Mouse (Mus musculus): ENCODE measurements around the gene Pet117. TPM values are rescaled to one million over a fixed set of nuclear protein-coding genes. Genes with fewer than 3 reads are reported as not detected.
A peak's percentile ranks its signal among the peaks of the same experiment; 100 is the strongest.

The Pet117 gene
- 1.3 and 1.7 TPM in 2 replicates for polyA plus RNA-seq (2015; fragmentation: Nextera tagmentation; extraction: Ambion mirVana)

DNA sequence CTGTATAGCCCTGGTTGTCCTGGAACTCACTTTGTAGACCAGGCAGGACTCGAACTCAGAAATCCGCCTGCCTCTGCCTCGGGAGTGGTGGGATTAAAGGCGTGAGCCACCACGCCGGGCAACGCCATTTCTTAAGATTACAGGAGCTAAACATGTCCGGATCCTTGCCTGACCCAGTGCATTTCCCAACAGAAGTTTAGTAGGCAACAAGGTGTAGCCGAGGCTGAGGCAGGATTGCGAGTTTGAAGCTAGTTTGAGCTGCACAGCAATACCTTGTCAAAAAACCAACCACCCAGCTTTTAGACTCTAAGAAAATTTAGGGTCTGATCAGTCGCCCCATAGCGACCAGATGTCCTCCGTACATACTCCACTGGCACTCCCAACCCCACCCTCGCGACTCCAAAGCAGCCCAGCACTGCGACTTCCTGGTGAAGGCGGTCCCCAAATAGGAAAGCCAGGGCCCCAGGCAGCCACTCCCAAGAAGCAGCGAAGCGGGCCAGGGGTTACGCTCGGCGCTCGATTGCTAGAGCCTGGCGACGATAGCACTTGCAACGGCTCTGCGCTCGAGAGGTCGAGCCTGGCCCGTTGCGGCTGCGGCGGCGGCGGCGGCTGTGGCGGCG lies at the start of gene Pet117, which contains the start of gene Kat14:
Gene Pet117 (plus strand): TSS at position 597 of the 620 bp plus-strand sequence.
Gene Kat14 (plus strand): TSS at position 584 of the 620 bp plus-strand sequence.
- Histone ChIP-seq H3K27me3 (no peaks in the 10 kb centered on the region), H3K4me1 (replicated peaks) (peaks cover 28% of the 10 kb centered on the region), H3K4me3 (replicated peaks) (peak within 1 kb of the TSS; percentile 91), H3K9ac (peak within 1 kb of the TSS; percentile 78), H3K9me3 (replicated peaks) (no peaks in the 10 kb centered on the region), H3K36me3 (replicated peaks) (peaks cover 6% of the 10 kb centered on the region), H3K27ac (replicated peaks) (peak within 1 kb of the TSS; percentile 91), H3K4me2 (peak within 1 kb of the TSS; percentile 85)
- WGBS (ENCODE audit: insufficient replicate concordance): 4% methylated on average over 38 of the region's 38 CpGs
- peak; percentile 96 for ATAC-seq (ENCODE audit: insufficient read depth)

DNA sequence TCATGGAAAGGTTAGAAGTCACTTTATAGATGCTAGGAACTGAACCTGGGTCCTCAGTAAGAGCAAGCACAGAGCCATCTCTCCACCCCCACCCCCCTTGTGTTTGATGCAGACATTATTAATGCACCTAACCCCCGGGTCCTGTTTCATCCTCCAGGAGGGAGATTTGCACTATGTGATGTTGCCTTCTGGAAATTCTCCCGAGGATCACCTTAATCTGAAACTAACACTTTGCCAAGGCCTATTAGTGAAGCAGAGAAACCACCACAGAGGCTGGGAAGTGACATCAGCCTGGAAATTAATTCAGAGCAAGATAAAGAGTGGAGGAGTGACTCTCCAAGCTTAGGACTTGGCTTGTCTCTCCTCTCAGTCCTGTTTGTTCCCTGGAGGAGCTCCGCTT lies 44.6 kb upstream of the Pet117 start:
- no peak overlapping the region for H3K4me2 ChIP-seq
- H3K9ac ChIP-seq: no peak overlapping the region
- H3K27ac ChIP-seq (replicated peaks): no peak overlapping the region
- H3K4me3 ChIP-seq (replicated peaks): no peak overlapping the region
- 65% methylated on average over 3 of the region's 3 CpGs for WGBS (ENCODE audit: insufficient replicate concordance)
- no peaks in the 10 kb centered on the region for H3K36me3 ChIP-seq (replicated peaks)
- ATAC-seq (ENCODE audit: insufficient read depth): no peak
- H3K27me3 ChIP-seq: peaks cover 33% of the 10 kb centered on the region
- H3K9me3 ChIP-seq (replicated peaks): no peaks in the 10 kb centered on the region
- H3K4me1 ChIP-seq (replicated peaks): no peaks in the 10 kb centered on the region

DNA sequence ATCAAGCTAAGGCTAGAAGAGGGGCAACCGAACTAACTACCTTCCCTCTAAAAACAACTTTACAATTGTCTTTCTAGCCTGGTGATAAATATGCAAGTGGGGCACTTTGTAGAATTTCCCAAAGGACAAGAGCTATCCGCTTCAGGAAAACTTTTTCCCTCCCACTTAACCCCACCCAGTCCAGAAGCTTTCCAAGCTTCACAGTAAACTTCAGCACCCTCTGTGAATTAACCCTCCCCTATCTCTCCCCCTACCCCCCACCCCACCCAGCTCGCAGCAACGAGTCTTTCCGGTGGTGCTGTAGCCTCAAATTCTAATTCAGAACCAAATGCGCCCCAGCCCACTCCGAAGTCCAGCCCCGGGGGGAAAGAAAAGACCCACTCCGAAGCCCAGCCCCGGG lies 39.3 kb upstream of the Pet117 start:
- Histone ChIP-seq H3K4me2 (no peak overlapping the region), H3K4me3 (replicated peaks) (no peak overlapping the region), H3K27me3 (peaks cover 85% of the 10 kb centered on the region)

DNA sequence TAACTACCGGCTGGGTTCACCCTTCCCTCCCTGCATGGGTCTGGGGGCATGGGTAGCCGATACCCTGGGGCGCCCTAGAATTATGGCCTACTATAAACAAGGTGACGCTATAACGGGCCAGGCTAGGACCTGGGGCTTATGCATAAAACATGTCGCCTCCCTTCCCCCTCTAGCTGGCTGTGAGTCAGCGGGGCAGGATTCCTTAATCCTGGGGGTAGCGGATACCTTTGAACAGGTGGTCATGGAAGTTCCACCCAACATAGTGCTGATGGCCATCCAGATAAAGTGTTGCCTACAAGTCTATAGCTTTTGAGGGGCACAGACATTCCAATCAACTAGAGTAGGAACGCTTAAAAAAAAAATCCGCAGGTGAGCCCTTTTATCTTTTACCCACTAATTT lies 38.9 kb upstream of the Pet117 start:
- Histone ChIP-seq H3K9me3 (replicated peaks) (no peaks in the 10 kb centered on the region), H3K27me3 (peaks cover 90% of the 10 kb centered on the region), H3K4me1 (replicated peaks) (peaks cover 25% of the 10 kb centered on the region), H3K36me3 (replicated peaks) (no peaks in the 10 kb centered on the region), H3K4me3 (replicated peaks) (no peak overlapping the region), H3K4me2 (no peak overlapping the region; the same call in 1 of the 2 replicates), H3K27ac (replicated peaks) (no peak overlapping the region), H3K9ac (no peak overlapping the region)
- 4% methylated on average over 10 of the region's 10 CpGs for WGBS (ENCODE audit: insufficient replicate concordance)
- no peak for ATAC-seq (ENCODE audit: insufficient read depth)

More for the DNA sequence above, 39.3 kb upstream of the Pet117 start:
- ATAC-seq (ENCODE audit: insufficient read depth): no peak
- Histone ChIP-seq H3K4me1 (replicated peaks) (peaks cover 25% of the 10 kb centered on the region), H3K36me3 (replicated peaks) (no peaks in the 10 kb centered on the region), H3K9me3 (replicated peaks) (no peaks in the 10 kb centered on the region), H3K9ac (no peak overlapping the region), H3K27ac (replicated peaks) (no peak overlapping the region)
- WGBS (ENCODE audit: insufficient replicate concordance): 5% methylated on average over 10 of the region's 10 CpGs

DNA sequence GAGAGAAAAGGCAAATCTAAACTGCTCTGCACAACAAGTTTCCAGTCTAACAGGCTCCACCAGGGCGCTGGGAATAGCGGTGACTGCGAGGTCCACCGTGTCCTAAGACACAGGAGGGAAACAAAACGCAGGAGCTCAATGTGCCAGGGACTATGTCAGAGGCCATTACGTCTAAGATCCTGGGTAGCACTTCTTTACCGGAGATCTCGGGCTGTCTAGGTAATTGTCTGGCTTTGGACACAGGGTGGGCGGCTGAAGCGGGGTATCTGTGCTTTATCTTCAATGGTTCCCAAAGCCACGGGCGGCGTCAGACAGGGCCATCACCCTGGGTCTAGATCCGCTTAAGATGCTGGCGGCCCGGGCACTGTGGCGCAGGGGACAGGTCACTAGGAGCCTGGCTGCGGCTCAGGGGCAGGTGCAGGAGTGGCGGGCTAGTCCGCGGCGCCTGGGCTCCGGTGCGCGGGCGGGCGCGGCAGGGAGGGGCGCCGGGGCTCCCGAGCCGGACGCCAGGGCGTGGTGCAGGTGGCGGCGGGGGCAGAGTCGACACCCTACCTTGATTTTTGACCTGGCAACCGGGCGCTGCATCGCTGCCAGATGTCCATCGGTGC lies 38.3 kb upstream of the Pet117 start:
- ATAC-seq (ENCODE audit: insufficient read depth): no peak
- Histone ChIP-seq H3K4me1 (replicated peaks) (peaks cover 25% of the 10 kb centered on the region), H3K27me3 (peaks cover 95% of the 10 kb centered on the region), H3K36me3 (replicated peaks) (no peaks in the 10 kb centered on the region), H3K9ac (no peak overlapping the region), H3K9me3 (replicated peaks) (no peaks in the 10 kb centered on the region), H3K4me2 (peak overlapping the region; percentile 71), H3K27ac (replicated peaks) (no peak overlapping the region), H3K4me3 (replicated peaks) (peak overlapping the region; percentile 44)
- 1% methylated on average over 34 of the region's 41 CpGs for WGBS (ENCODE audit: insufficient replicate concordance)

DNA sequence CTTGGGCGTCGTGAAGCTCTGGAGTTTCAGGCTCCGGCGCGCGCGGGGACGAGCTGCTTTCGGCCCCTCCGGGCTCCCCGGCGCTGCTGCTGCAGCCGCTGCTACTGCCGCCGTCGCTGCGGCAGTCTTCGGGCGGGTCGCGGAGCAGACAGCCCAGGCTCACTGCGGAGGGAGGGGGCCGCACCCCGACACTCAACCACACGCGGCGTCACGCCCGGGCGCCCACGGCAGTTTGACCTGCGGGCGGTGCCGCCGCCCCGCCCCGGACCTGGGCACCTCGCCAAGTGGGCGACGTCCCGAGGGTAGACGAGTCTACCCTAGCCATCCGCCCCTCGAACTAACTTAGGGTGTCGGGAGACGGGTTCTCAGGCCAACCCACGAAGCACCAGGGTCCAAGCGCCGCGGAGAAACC lies 37.8 kb upstream of the Pet117 start:
- no peaks in the 10 kb centered on the region for H3K9me3 ChIP-seq (replicated peaks)
- peaks cover 99% of the 10 kb centered on the region for H3K27me3 ChIP-seq
- H3K27ac ChIP-seq (replicated peaks): no peak overlapping the region
- WGBS (ENCODE audit: insufficient replicate concordance): under 1% methylated on average over 50 of the region's 50 CpGs
- H3K4me2 ChIP-seq: peak overlapping the region; percentile 71
- H3K4me1 ChIP-seq (replicated peaks): peaks cover 25% of the 10 kb centered on the region
- no peak for ATAC-seq (ENCODE audit: insufficient read depth)
- H3K9ac ChIP-seq: no peak overlapping the region
- H3K4me3 ChIP-seq (replicated peaks): peak overlapping the region; percentile 44
- no peaks in the 10 kb centered on the region for H3K36me3 ChIP-seq (replicated peaks)

DNA sequence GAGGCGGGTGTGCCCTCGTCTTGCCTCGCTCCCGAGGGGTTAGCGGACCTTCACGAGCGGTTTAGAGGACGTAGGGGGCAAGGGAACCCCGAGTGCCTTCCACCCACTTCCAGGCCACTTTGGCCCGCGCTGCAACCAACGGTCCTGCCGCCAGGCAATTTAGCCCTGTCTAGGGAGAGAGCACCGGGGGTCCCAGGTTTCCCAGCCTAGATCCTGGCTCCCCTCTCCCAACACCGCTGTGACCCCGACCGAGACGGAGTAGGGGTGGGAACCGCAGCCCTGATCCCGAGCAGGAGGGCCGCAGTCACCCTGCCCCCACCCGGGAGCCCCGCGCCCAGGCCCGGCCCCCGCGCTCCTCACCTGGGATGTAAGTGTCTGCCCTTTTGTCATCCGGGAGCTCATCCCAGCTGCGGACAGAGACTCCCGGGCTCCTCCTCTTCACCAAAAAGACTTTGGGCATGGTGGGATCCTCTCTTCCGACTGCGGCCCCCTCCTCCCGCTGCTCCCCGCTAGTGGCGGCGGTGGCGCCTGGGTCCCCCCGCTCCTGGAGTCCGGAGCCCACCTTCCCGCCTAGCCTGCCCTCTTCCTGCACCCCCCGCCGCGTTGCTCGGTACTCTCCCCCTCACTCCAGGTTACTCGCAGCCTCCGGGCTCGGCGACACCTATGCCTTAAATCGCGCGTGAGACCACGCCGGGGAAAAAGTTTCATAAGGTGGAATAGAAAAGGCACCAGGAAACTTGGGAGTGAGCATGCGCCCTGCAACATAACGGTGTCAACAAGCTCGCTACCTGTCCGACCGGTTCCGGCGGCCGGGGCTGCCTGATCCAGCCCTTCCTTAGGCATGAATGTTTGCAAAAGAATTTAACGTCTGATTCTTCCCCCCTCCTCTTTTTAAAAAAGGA lies 37.1 kb upstream of the Pet117 start, which contains the start of gene Ovol2:
Gene Ovol2 (minus strand): TSS at position 746 of the 902 bp plus-strand sequence.
- H3K27ac ChIP-seq (replicated peaks): no peak within 1 kb of the TSS

DNA sequence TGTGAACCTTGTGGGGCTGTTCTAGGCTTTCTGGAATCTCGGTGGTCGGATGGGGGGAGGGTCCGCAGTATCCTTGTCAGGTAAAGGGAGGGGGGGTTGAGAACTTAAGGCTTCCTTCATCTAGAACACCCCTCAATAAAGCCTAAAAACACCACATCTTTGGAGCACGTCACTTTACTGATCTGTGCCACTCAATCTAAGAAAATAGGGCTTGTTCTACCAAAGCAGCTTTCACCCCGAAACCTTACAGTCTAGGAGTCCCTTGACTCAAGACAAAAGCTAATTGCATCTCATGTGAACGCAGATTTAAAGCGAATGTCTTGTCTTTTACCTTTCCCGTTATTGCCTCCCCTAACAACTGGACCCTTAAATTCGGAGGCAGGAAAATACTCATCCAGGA lies 36.3 kb upstream of the Pet117 start:
- no peaks in the 10 kb centered on the region for H3K9me3 ChIP-seq (replicated peaks)
- peaks cover 25% of the 10 kb centered on the region for H3K4me1 ChIP-seq (replicated peaks)
- 6% methylated on average over 9 of the region's 9 CpGs for WGBS (ENCODE audit: insufficient replicate concordance)
- no peak for ATAC-seq (ENCODE audit: insufficient read depth)
- H3K36me3 ChIP-seq (replicated peaks): no peaks in the 10 kb centered on the region
- peaks cover 83% of the 10 kb centered on the region for H3K27me3 ChIP-seq
- no peak overlapping the region for H3K27ac ChIP-seq (replicated peaks)
- H3K9ac ChIP-seq: no peak overlapping the region
- H3K4me3 ChIP-seq (replicated peaks): no peak overlapping the region
- peak overlapping the region; percentile 71 for H3K4me2 ChIP-seq

More for the DNA sequence above, 37.1 kb upstream of the Pet117 start, which contains the start of gene Ovol2:
- H3K4me1 ChIP-seq (replicated peaks): peaks cover 25% of the 10 kb centered on the region
- peaks cover 92% of the 10 kb centered on the region for H3K27me3 ChIP-seq
- peak within 1 kb of the TSS; percentile 44 for H3K4me3 ChIP-seq (replicated peaks)
- H3K36me3 ChIP-seq (replicated peaks): no peaks in the 10 kb centered on the region
- no peak within 1 kb of the TSS for H3K9ac ChIP-seq
- no peak for ATAC-seq (ENCODE audit: insufficient read depth)
- no peaks in the 10 kb centered on the region for H3K9me3 ChIP-seq (replicated peaks)
- WGBS (ENCODE audit: insufficient replicate concordance): 1% methylated on average over 61 of the region's 62 CpGs
- peak within 1 kb of the TSS; percentile 71 for H3K4me2 ChIP-seq

DNA sequence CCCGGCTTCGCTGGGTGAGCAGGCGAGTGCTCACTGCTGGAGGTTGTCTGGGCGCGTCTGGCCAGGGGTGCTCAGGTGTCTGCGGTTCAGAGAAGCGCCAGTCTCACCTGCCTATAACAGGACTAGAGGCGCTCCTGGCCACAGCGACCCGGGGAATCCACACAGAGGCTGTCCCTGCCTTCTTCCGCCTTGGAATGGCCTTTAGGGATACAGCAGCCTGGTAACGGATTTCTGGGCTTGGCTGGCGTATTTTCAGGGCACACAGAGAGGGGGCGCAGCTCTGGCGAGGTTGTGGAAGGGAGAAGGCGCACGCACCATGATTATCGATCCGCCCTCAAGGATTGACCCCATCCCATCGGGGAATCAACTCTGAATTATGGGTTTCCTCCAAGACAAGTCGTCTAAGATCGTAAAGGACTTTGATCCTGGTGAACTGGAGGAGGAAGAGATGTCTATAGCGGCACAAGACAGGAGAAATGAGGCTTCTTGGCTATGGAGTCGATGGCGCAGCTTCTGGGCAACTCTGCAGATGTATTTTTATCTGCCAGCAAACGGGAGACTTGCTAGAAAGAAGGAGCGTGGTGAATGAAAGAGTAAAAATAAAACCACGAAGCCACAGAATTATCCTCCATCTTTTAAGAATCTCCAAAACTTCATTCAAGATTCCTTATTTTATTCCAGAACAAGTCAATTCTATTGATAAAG lies 35.5 kb upstream of the Pet117 start:
- peaks cover 25% of the 10 kb centered on the region for H3K4me1 ChIP-seq (replicated peaks)
- WGBS (ENCODE audit: insufficient replicate concordance): 9% methylated on average over 28 of the region's 28 CpGs
- no peak overlapping the region for H3K9ac ChIP-seq
- H3K36me3 ChIP-seq (replicated peaks): no peaks in the 10 kb centered on the region
- H3K27me3 ChIP-seq: peaks cover 75% of the 10 kb centered on the region
- H3K9me3 ChIP-seq (replicated peaks): no peaks in the 10 kb centered on the region
- no peak overlapping the region for H3K4me3 ChIP-seq (replicated peaks)
- no peak overlapping the region for H3K27ac ChIP-seq (replicated peaks)
- no peak for ATAC-seq (ENCODE audit: insufficient read depth)
- H3K4me2 ChIP-seq: peak overlapping the region; percentile 21

DNA sequence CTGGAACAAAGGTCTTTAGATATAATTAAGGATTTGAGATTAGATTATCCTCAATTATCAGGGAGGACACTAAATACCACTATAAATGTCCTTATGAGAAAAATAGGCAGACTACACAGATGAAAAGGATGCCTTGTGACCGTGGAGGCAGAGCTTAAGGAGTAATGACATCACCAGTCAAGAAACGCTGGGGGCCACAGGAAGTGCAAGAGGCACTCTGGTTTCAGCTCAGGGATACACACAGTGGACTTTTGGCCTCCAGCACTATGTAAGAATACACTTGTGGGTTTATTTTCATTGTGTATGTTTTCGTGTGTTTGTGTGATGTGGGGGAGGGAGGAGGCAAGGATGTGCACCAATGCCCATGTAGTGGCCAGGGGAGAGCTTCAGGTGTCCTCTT lies 31.6 kb upstream of the Pet117 start:
- 10% methylated on average over 3 of the region's 3 CpGs for WGBS (ENCODE audit: insufficient replicate concordance)
- no peaks in the 10 kb centered on the region for H3K36me3 ChIP-seq (replicated peaks)
- no peak overlapping the region for H3K9ac ChIP-seq
- H3K4me2 ChIP-seq: no peak overlapping the region
- no peaks in the 10 kb centered on the region for H3K9me3 ChIP-seq (replicated peaks)
- ATAC-seq (ENCODE audit: insufficient read depth): no peak
- no peak overlapping the region for H3K4me3 ChIP-seq (replicated peaks)
- H3K27ac ChIP-seq (replicated peaks): no peak overlapping the region
- peaks cover 36% of the 10 kb centered on the region for H3K27me3 ChIP-seq
- H3K4me1 ChIP-seq (replicated peaks): peaks cover 4% of the 10 kb centered on the region; the same call in 1 of the 2 replicates
